Mouse (Mus musculus) bone marrow, adult 2 months (tissue): ENCODE data around the gene Sh3bgrl2. TPM values are rescaled to one million over a fixed set of nuclear protein-coding genes. Genes with fewer than 3 reads are reported as not detected.
A peak's percentile ranks its signal among the peaks of the same experiment; 100 is the strongest.

Experiments used
- H3K27ac ChIP-seq: fragments of 200-500 bp; 2 replicates; pipeline ENCODE4 v1.5.1; 2012; ENCODE audit warnings: low read depth, mild to moderate bottlenecking, control low read depth, inconsistent platforms, low read length; ENCODE audit not compliant: control insufficient read depth, poor library complexity, insufficient read depth
- H3K4me1 ChIP-seq: fragments of 200-500 bp; 2 replicates; pipeline ENCODE4 v1.6.1; 2011; ENCODE audit warnings: low read length; ENCODE audit not compliant: control insufficient read depth, insufficient read depth
- H3K4me3 ChIP-seq: fragments of 200-500 bp; replicated peaks from 2 replicates; pipeline ENCODE3; 2011; ENCODE audit warnings: mild to moderate bottlenecking, low read depth, low read length, control low read depth; ENCODE audit not compliant: control insufficient read depth
- CTCF ChIP-seq: fragments of 200-500 bp; IDR thresholded peaks from 2 replicates; pipeline ENCODE4 v1.5.1; 2011; ENCODE audit warnings: low read length, control low read depth; ENCODE audit not compliant: control insufficient read depth, insufficient read depth
- POLR2A ChIP-seq: fragments of 200-500 bp; IDR thresholded peaks from 2 replicates; pipeline ENCODE4 v1.6.1; 2011; ENCODE audit warnings: low read depth, mild to moderate bottlenecking, control low read depth, low read length, borderline replicate concordance; ENCODE audit not compliant: control insufficient read depth
- WGBS: fragments of 180-500 bp; shearing (Covaris S2); methylation state at CpG from one replicate; pipeline ENCODE4 v1.1.7; 2018; 5-methylcytosine and 5-hydroxymethylcytosine counted together
- polyA plus RNA-seq: library from polyadenylated mRNA; stranded (reverse); fragments of >200 nt; gene quantifications from 2 replicates; pipeline ENCODE4 v1.2.4, GENCODE M21; 2011; ENCODE audit warnings: low replicate concordance; ENCODE audit not compliant: missing spikeins, insufficient read depth, insufficient read length

Gene Sh3bgrl2
- polyA plus RNA-seq, 1 experiment = 6.8 TPM

- 31% methylated on average over 4 of the region's 4 CpGs for WGBS
- no peak overlapping the region for H3K4me3 ChIP-seq
- no peak for TF ChIP-seq POLR2A
- no peak for TF ChIP-seq CTCF
- no peak overlapping the region for H3K27ac ChIP-seq
- H3K4me1 ChIP-seq = no peaks in the 10 kb centered on the region
Measured at GRCm38 (mm10) chr9:83643139-83643538, 95.0 kb downstream of the Sh3bgrl2 start.

GRCm38 (mm10) chr9:83643833-83644232 is 95.7 kb downstream of the Sh3bgrl2 start:
- WGBS = 51% methylated on average over 4 of the region's 4 CpGs
- Histone ChIP-seq H3K4me1 (no peaks in the 10 kb centered on the region), H3K4me3 (no peak overlapping the region), H3K27ac (no peak overlapping the region)
- no peak for TF ChIP-seq POLR2A
- no peak for TF ChIP-seq CTCF

GRCm38 (mm10) chr9:83646215-83646614 is 98.1 kb downstream of the Sh3bgrl2 start:
- Histone ChIP-seq H3K4me3 (no peak overlapping the region), H3K4me1 (no peaks in the 10 kb centered on the region), H3K27ac (no peak overlapping the region)
- no peak for TF ChIP-seq POLR2A
- no peak for TF ChIP-seq CTCF
- 76% methylated on average over 2 of the region's 2 CpGs for WGBS

GRCm38 (mm10) chr9:83646691-83647090 is 98.6 kb downstream of the Sh3bgrl2 start:
- no peak overlapping the region for H3K4me3 ChIP-seq
- 68% methylated on average over 5 of the region's 5 CpGs for WGBS
- TF ChIP-seq CTCF = no peak
- TF ChIP-seq POLR2A = no peak
- H3K27ac ChIP-seq = no peak overlapping the region
- no peaks in the 10 kb centered on the region for H3K4me1 ChIP-seq

- TF ChIP-seq CTCF (no peak), POLR2A (no peak)
- no peak overlapping the region for H3K27ac ChIP-seq
- 54% methylated on average over 7 of the region's 7 CpGs for WGBS
- H3K4me1 ChIP-seq = no peaks in the 10 kb centered on the region
- H3K4me3 ChIP-seq = no peak overlapping the region
Measured at GRCm38 (mm10) chr9:83647919-83648705, 100.0 kb downstream of the Sh3bgrl2 start.

- WGBS = 49% methylated on average over 3 of the region's 3 CpGs
- H3K4me1 ChIP-seq = no peaks in the 10 kb centered on the region
- no peak overlapping the region for H3K4me3 ChIP-seq
- H3K27ac ChIP-seq = no peak overlapping the region
- no peak for TF ChIP-seq POLR2A
- TF ChIP-seq CTCF = no peak
Measured at GRCm38 (mm10) chr9:83648733-83649132, 100.6 kb downstream of the Sh3bgrl2 start.

GRCm38 (mm10) chr9:83652015-83652414 is 103.9 kb downstream of the Sh3bgrl2 start:
- Histone ChIP-seq H3K4me3 (no peak overlapping the region), H3K4me1 (no peaks in the 10 kb centered on the region), H3K27ac (no peak overlapping the region)
- TF ChIP-seq CTCF (no peak), POLR2A (no peak)
- 46% methylated on average over 13 of the region's 13 CpGs for WGBS

- Histone ChIP-seq H3K27ac (no peak overlapping the region), H3K4me1 (no peaks in the 10 kb centered on the region), H3K4me3 (no peak overlapping the region)
- TF ChIP-seq CTCF (peak; percentile 64), POLR2A (no peak)
- WGBS = 22% methylated on average over 15 of the region's 15 CpGs
Measured at GRCm38 (mm10) chr9:83652590-83653172, 104.6 kb downstream of the Sh3bgrl2 start.
